Mouse (Mus musculus): ENCODE data around the gene Phlpp2. TPM values are rescaled to one million over a fixed set of nuclear protein-coding genes. Genes with fewer than 3 reads are reported as not detected.

The Phlpp2 gene
- polyA plus RNA-seq, 1 experiment from 2014 or later, result 1.5 TPM

- H3K9ac ChIP-seq (replicated peaks; ENCODE audit: low read depth), result no peak overlapping the region
- H3K4me1 ChIP-seq (ENCODE audit: insufficient read depth, low read depth, low read length), result no peaks in the 10 kb centered on the region
- H3K4me2 ChIP-seq (replicated peaks; ENCODE audit: low read depth, low read length), result no peak overlapping the region
- peaks cover 41% of the 10 kb centered on the region; the same call in 1 of the 2 replicates for H3K36me3 ChIP-seq (ENCODE audit: insufficient read depth, low read length)
- ATAC-seq (peak; percentile 65), DNase-seq (ENCODE audit: low spot score) (peak; percentile 89)
- 42% methylated on average over 6 of the region's 6 CpGs for WGBS
- TF ChIP-seq CTCF (IDR thresholded peaks at IDR 0.05) (peak; percentile 92), EP300 (IDR thresholded peaks at IDR 0.05) (no peak)
- H3K27me3 ChIP-seq (replicated peaks; ENCODE audit: insufficient read depth, low read length), result no peaks in the 10 kb centered on the region
- no peak overlapping the region for H3K27ac ChIP-seq (ENCODE audit: low read length)
- H3K9me3 ChIP-seq (ENCODE audit: low read length), result no peaks in the 10 kb centered on the region
- H3K4me3 ChIP-seq (ENCODE audit: low read depth, low read length), result no peak overlapping the region
These were observed 14.9 kb upstream of the Phlpp2 start for GRCm38 (mm10) chr8:109853423-109853822.

GRCm38 (mm10) chr8:109854522-109854921, 13.8 kb upstream of the Phlpp2 start:
- no peak overlapping the region for H3K27ac ChIP-seq (ENCODE audit: low read length)
- no peaks in the 10 kb centered on the region for H3K9me3 ChIP-seq (ENCODE audit: low read length)
- H3K27me3 ChIP-seq (replicated peaks; ENCODE audit: insufficient read depth, low read length), result no peaks in the 10 kb centered on the region
- no peaks in the 10 kb centered on the region for H3K4me1 ChIP-seq (ENCODE audit: insufficient read depth, low read depth, low read length)
- H3K4me2 ChIP-seq (replicated peaks; ENCODE audit: low read depth, low read length), result no peak overlapping the region
- peaks cover 39% of the 10 kb centered on the region; the same call in 1 of the 2 replicates for H3K36me3 ChIP-seq (ENCODE audit: insufficient read depth, low read length)
- no peak for TF ChIP-seq EP300 (IDR thresholded peaks at IDR 0.05)
- no peak for TF ChIP-seq CTCF (IDR thresholded peaks at IDR 0.05)
- DNase-seq (ENCODE audit: low spot score) (no peak), ATAC-seq (no peak)
- WGBS, result 89% methylated on average over 4 of the region's 4 CpGs
- H3K9ac ChIP-seq (replicated peaks; ENCODE audit: low read depth), result no peak overlapping the region
- no peak overlapping the region for H3K4me3 ChIP-seq (ENCODE audit: low read depth, low read length)

- WGBS, result 96% methylated on average over 6 of the region's 6 CpGs
- H3K27me3 ChIP-seq (replicated peaks; ENCODE audit: insufficient read depth, low read length), result no peaks in the 10 kb centered on the region
- no peak for TF ChIP-seq CTCF (IDR thresholded peaks at IDR 0.05)
- TF ChIP-seq EP300 (IDR thresholded peaks at IDR 0.05), result no peak
These were observed 12.9 kb upstream of the Phlpp2 start for GRCm38 (mm10) chr8:109855451-109855850.

GRCm38 (mm10) chr8:109863398-109863797, 4.9 kb upstream of the Phlpp2 start:
- Histone ChIP-seq H3K4me1 (ENCODE audit: insufficient read depth, low read depth, low read length) (no peaks in the 10 kb centered on the region), H3K27me3 (replicated peaks; ENCODE audit: insufficient read depth, low read length) (no peaks in the 10 kb centered on the region), H3K36me3 (ENCODE audit: insufficient read depth, low read length) (peaks cover 20% of the 10 kb centered on the region), H3K9ac (replicated peaks; ENCODE audit: low read depth) (no peak overlapping the region), H3K4me2 (replicated peaks; ENCODE audit: low read depth, low read length) (no peak overlapping the region), H3K27ac (ENCODE audit: low read length) (peak overlapping the region; percentile 27; the same call in 1 of the 2 replicates), H3K9me3 (ENCODE audit: low read length) (no peaks in the 10 kb centered on the region), H3K4me3 (ENCODE audit: low read depth, low read length) (no peak overlapping the region)
- DNase-seq (ENCODE audit: low spot score), result peak; percentile 58
- WGBS, result 54% methylated on average over 2 of the region's 2 CpGs
- ATAC-seq, result no peak
- TF ChIP-seq EP300 (IDR thresholded peaks at IDR 0.05) (no peak), CTCF (IDR thresholded peaks at IDR 0.05) (no peak)

More at GRCm38 (mm10) chr8:109855451-109855850, 12.9 kb upstream of the Phlpp2 start:
- Histone ChIP-seq H3K4me2 (replicated peaks; ENCODE audit: low read depth, low read length) (no peak overlapping the region), H3K9me3 (ENCODE audit: low read length) (no peaks in the 10 kb centered on the region), H3K27ac (ENCODE audit: low read length) (no peak overlapping the region), H3K4me3 (ENCODE audit: low read depth, low read length) (no peak overlapping the region), H3K36me3 (ENCODE audit: insufficient read depth, low read length) (peaks cover 45% of the 10 kb centered on the region), H3K9ac (replicated peaks; ENCODE audit: low read depth) (no peak overlapping the region), H3K4me1 (ENCODE audit: insufficient read depth, low read depth, low read length) (no peaks in the 10 kb centered on the region)
- DNase-seq (ENCODE audit: low spot score) (no peak), ATAC-seq (no peak)

- H3K4me1 ChIP-seq (ENCODE audit: insufficient read depth, low read depth, low read length), result no peaks in the 10 kb centered on the region
- no peak overlapping the region for H3K4me2 ChIP-seq (replicated peaks; ENCODE audit: low read depth, low read length)
These were observed 3.5 kb upstream of the Phlpp2 start for GRCm38 (mm10) chr8:109864798-109865197.

GRCm38 (mm10) chr8:109865536-109865935, 2.8 kb upstream of the Phlpp2 start:
- no peak for TF ChIP-seq CTCF (IDR thresholded peaks at IDR 0.05)
- TF ChIP-seq EP300 (IDR thresholded peaks at IDR 0.05), result no peak
- no peak overlapping the region for H3K9ac ChIP-seq (replicated peaks; ENCODE audit: low read depth)
- no peaks in the 10 kb centered on the region for H3K4me1 ChIP-seq (ENCODE audit: insufficient read depth, low read depth, low read length)
- no peaks in the 10 kb centered on the region for H3K9me3 ChIP-seq (ENCODE audit: low read length)
- no peak overlapping the region for H3K4me3 ChIP-seq (ENCODE audit: low read depth, low read length)
- DNase-seq (ENCODE audit: low spot score), result peak; percentile 8
- H3K27ac ChIP-seq (ENCODE audit: low read length), result no peak overlapping the region
- 74% methylated on average over 4 of the region's 4 CpGs for WGBS
- peaks cover 10% of the 10 kb centered on the region; the same call in 1 of the 2 replicates for H3K36me3 ChIP-seq (ENCODE audit: insufficient read depth, low read length)
- no peak overlapping the region for H3K4me2 ChIP-seq (replicated peaks; ENCODE audit: low read depth, low read length)
- ATAC-seq, result no peak
- H3K27me3 ChIP-seq (replicated peaks; ENCODE audit: insufficient read depth, low read length), result no peaks in the 10 kb centered on the region

More at GRCm38 (mm10) chr8:109864798-109865197, 3.5 kb upstream of the Phlpp2 start:
- no peak for TF ChIP-seq CTCF (IDR thresholded peaks at IDR 0.05)
- no peak for TF ChIP-seq EP300 (IDR thresholded peaks at IDR 0.05)
- peaks cover 17% of the 10 kb centered on the region for H3K36me3 ChIP-seq (ENCODE audit: insufficient read depth, low read length)
- no peak for DNase-seq (ENCODE audit: low spot score)
- ATAC-seq, result no peak
- no peak overlapping the region for H3K9ac ChIP-seq (replicated peaks; ENCODE audit: low read depth)
- no peak overlapping the region for H3K4me3 ChIP-seq (ENCODE audit: low read depth, low read length)
- H3K27me3 ChIP-seq (replicated peaks; ENCODE audit: insufficient read depth, low read length), result no peaks in the 10 kb centered on the region
- no peak overlapping the region for H3K27ac ChIP-seq (ENCODE audit: low read length)
- no peaks in the 10 kb centered on the region for H3K9me3 ChIP-seq (ENCODE audit: low read length)
- 43% methylated on average over 2 of the region's 2 CpGs for WGBS

- H3K27me3 ChIP-seq (replicated peaks; ENCODE audit: insufficient read depth, low read length), result no peaks in the 10 kb centered on the region
- H3K9me3 ChIP-seq (ENCODE audit: low read length), result no peaks in the 10 kb centered on the region
- 80% methylated on average over 5 of the region's 5 CpGs for WGBS
- TF ChIP-seq CTCF (IDR thresholded peaks at IDR 0.05) (no peak), EP300 (IDR thresholded peaks at IDR 0.05) (no peak)
- H3K4me2 ChIP-seq (replicated peaks; ENCODE audit: low read depth, low read length), result no peak overlapping the region
- H3K9ac ChIP-seq (replicated peaks; ENCODE audit: low read depth), result no peak overlapping the region
- DNase-seq (ENCODE audit: low spot score) (no peak), ATAC-seq (no peak)
- H3K4me3 ChIP-seq (ENCODE audit: low read depth, low read length), result no peak overlapping the region
- no peaks in the 10 kb centered on the region for H3K36me3 ChIP-seq (ENCODE audit: insufficient read depth, low read length)
- H3K27ac ChIP-seq (ENCODE audit: low read length), result no peak overlapping the region
- no peaks in the 10 kb centered on the region for H3K4me1 ChIP-seq (ENCODE audit: insufficient read depth, low read depth, low read length)
These were observed 1.7 kb upstream of the Phlpp2 start for GRCm38 (mm10) chr8:109866690-109867089.
